Mouse (Mus musculus): ENCODE measurements around the gene Folr1. TPM values are rescaled to one million over a fixed set of nuclear protein-coding genes. Genes with fewer than 3 reads are reported as not detected.

Folr1 gene
- polyA plus RNA-seq, 1 experiment: not detected

GRCm38 (mm10) chr7:101830373-101830772 lies 40.2 kb downstream of the Folr1 start:
- Histone ChIP-seq H3K27me3 (ENCODE audit: control insufficient read depth) (no peaks in the 10 kb centered on the region; the same call in 1 of the 2 replicates), H3K9me3 (ENCODE audit: control insufficient read depth, low read length) (no peaks in the 10 kb centered on the region), H3K36me3 (ENCODE audit: control insufficient read depth) (peaks cover 48% of the 10 kb centered on the region), H3K4me3 (replicated peaks) (no peak overlapping the region), H3K4me1 (ENCODE audit: control insufficient read depth) (no peaks in the 10 kb centered on the region)
- TF ChIP-seq GATA1 (IDR thresholded peaks at IDR 0.05; ENCODE audit: low read length) (no peak), TAL1 (IDR thresholded peaks at IDR 0.05; ENCODE audit: low read length) (no peak)

- H3K27me3 ChIP-seq (ENCODE audit: control insufficient read depth): peaks cover 48% of the 10 kb centered on the region
Measured at GRCm38 (mm10) chr7:101823758-101824630, 46.6 kb downstream of the Folr1 start.

GRCm38 (mm10) chr7:101822836-101823757 lies 47.5 kb downstream of the Folr1 start:
- Histone ChIP-seq H3K4me1 (ENCODE audit: control insufficient read depth) (0 out of 2 replicates have a peak, but pooled peaks cover 3% of the 10 kb centered on the region), H3K27me3 (ENCODE audit: control insufficient read depth) (peaks cover 57% of the 10 kb centered on the region), H3K9me3 (ENCODE audit: control insufficient read depth, low read length) (peaks cover 3% of the 10 kb centered on the region; the same call in 1 of the 2 replicates), H3K36me3 (ENCODE audit: control insufficient read depth) (peaks cover 19% of the 10 kb centered on the region; the same call in 1 of the 2 replicates), H3K4me3 (replicated peaks) (no peak overlapping the region)
- no peak for TF ChIP-seq GATA1 (IDR thresholded peaks at IDR 0.05; ENCODE audit: low read length)
- no peak for TF ChIP-seq TAL1 (IDR thresholded peaks at IDR 0.05; ENCODE audit: low read length)

More at GRCm38 (mm10) chr7:101823758-101824630, 46.6 kb downstream of the Folr1 start:
- no peak for TF ChIP-seq TAL1 (IDR thresholded peaks at IDR 0.05; ENCODE audit: low read length)
- no peak for TF ChIP-seq GATA1 (IDR thresholded peaks at IDR 0.05; ENCODE audit: low read length)
- H3K9me3 ChIP-seq (ENCODE audit: control insufficient read depth, low read length): peaks cover 3% of the 10 kb centered on the region; the same call in 1 of the 2 replicates
- H3K4me1 ChIP-seq (ENCODE audit: control insufficient read depth): 0 out of 2 replicates have a peak, but pooled peaks cover 3% of the 10 kb centered on the region
- H3K36me3 ChIP-seq (ENCODE audit: control insufficient read depth): peaks cover 26% of the 10 kb centered on the region; the same call in 1 of the 2 replicates
- no peak overlapping the region for H3K4me3 ChIP-seq (replicated peaks)

GRCm38 (mm10) chr7:101821571-101822501 lies 48.8 kb downstream of the Folr1 start:
- Histone ChIP-seq H3K9me3 (ENCODE audit: control insufficient read depth, low read length) (peaks cover 3% of the 10 kb centered on the region; the same call in 1 of the 2 replicates), H3K36me3 (ENCODE audit: control insufficient read depth) (peaks cover 12% of the 10 kb centered on the region; the same call in 1 of the 2 replicates), H3K27me3 (ENCODE audit: control insufficient read depth) (peaks cover 70% of the 10 kb centered on the region), H3K4me1 (ENCODE audit: control insufficient read depth) (0 out of 2 replicates have a peak, but pooled peaks cover 3% of the 10 kb centered on the region), H3K4me3 (replicated peaks) (peak overlapping the region; percentile 26)
- TF ChIP-seq TAL1 (IDR thresholded peaks at IDR 0.05; ENCODE audit: low read length): no peak
- no peak for TF ChIP-seq GATA1 (IDR thresholded peaks at IDR 0.05; ENCODE audit: low read length)

- H3K9me3 ChIP-seq (ENCODE audit: control insufficient read depth, low read length): peaks cover 3% of the 10 kb centered on the region; the same call in 1 of the 2 replicates
- peaks cover 8% of the 10 kb centered on the region; the same call in 1 of the 2 replicates for H3K36me3 ChIP-seq (ENCODE audit: control insufficient read depth)
- H3K4me3 ChIP-seq (replicated peaks): no peak overlapping the region
- 0 out of 2 replicates have a peak, but pooled peaks cover 3% of the 10 kb centered on the region for H3K4me1 ChIP-seq (ENCODE audit: control insufficient read depth)
- H3K27me3 ChIP-seq (ENCODE audit: control insufficient read depth): peaks cover 79% of the 10 kb centered on the region
- TF ChIP-seq GATA1 (IDR thresholded peaks at IDR 0.05; ENCODE audit: low read length): no peak
- TF ChIP-seq TAL1 (IDR thresholded peaks at IDR 0.05; ENCODE audit: low read length): no peak
Measured at GRCm38 (mm10) chr7:101820295-101821030, 50.1 kb downstream of the Folr1 start.

DNA sequence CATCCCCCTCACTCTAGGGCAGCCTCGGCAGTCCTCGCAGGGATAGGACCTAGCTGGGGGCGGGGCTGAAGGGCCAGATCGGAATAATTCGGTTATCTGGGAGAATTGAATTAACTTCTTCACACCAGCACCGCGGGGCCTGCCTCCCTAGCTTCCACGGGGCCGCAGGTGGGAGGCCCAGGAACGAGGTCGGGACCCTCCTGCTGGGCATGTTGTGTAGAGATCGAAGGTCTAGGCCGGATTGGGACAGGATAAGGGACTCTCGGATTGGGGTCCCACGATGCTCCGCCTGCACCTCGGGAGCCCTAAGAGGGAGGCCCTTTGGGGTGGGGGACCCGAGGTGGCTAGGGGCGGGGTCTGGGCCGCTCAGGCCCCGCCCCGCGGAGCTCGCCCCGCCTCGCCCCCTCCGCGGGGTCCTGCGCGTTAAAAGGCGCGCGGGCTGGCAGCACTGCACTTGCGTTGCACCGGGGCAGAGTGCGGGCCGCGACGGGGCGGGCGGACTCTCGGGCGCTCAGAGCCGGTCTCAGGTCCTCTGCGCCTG lies 52.7 kb downstream of the Folr1 start, which contains the start of gene Phox2a:
Gene Phox2a (plus strand): TSS at position 453 of the 541 bp plus-strand sequence.
- TF ChIP-seq TAL1 (IDR thresholded peaks at IDR 0.05; ENCODE audit: low read length): no peak
- Histone ChIP-seq H3K9me3 (ENCODE audit: control insufficient read depth, low read length) (peaks cover 4% of the 10 kb centered on the region; the same call in 1 of the 2 replicates), H3K27me3 (ENCODE audit: control insufficient read depth) (peaks cover 73% of the 10 kb centered on the region), H3K4me1 (ENCODE audit: control insufficient read depth) (0 out of 2 replicates have a peak, but pooled peaks cover 3% of the 10 kb centered on the region), H3K36me3 (ENCODE audit: control insufficient read depth) (no peaks in the 10 kb centered on the region), H3K4me3 (replicated peaks) (no peak within 1 kb of the TSS)

Other genes starting within 250 kb of the Folr1 start
- gene Clpb, start 207.2 kb downstream of the Folr1 start, polyA plus RNA-seq (2012): 2.1 and 3.1 TPM in 2 replicates
- gene Phox2a, start 52.5 kb downstream of the Folr1 start, polyA plus RNA-seq (2012): not detected in 2 replicates
- gene Inppl1, start 32.6 kb downstream of the Folr1 start, polyA plus RNA-seq (2012): 0.50 and 1.3 TPM in 2 replicates
- not detected in 2 replicates for gene Folr2, start 13.6 kb downstream of the Folr1 start, polyA plus RNA-seq (2012)
- gene Anapc15, start 7.1 kb downstream of the Folr1 start, polyA plus RNA-seq (2012): 4.8 and 5.8 TPM in 2 replicates
- 10.4 and 12.4 TPM in 2 replicates for gene Lamtor1, start 35.1 kb upstream of the Folr1 start, polyA plus RNA-seq (2012)
- not detected in 2 replicates for gene Tomt, start 35.6 kb upstream of the Folr1 start, polyA plus RNA-seq (2012)
- not detected in 2 replicates for gene Lrrc51, start 63.1 kb upstream of the Folr1 start, polyA plus RNA-seq (2012)
- 19.8 and 24.7 TPM in 2 replicates for gene Numa1, start 63.3 kb upstream of the Folr1 start, polyA plus RNA-seq (2012)
- gene Il18bp, start 147.9 kb upstream of the Folr1 start, polyA plus RNA-seq (2012): 0.67 and 1.0 TPM in 2 replicates
- 0.12 and 0.34 TPM in 2 replicates for gene Rnf121, start 194.7 kb upstream of the Folr1 start, polyA plus RNA-seq (2012)
- 2.0 TPM in 2 replicates for gene Xndc1, start 194.7 kb upstream of the Folr1 start, polyA plus RNA-seq (2012)
- not detected in 2 replicates for gene Xntrpc, start 194.9 kb upstream of the Folr1 start, polyA plus RNA-seq (2012)
- gene Trpc2, start 212.3 kb upstream of the Folr1 start, polyA plus RNA-seq (2012): 0.15 and 0.37 TPM in 2 replicates
- gene Art1, start 231.0 kb upstream of the Folr1 start, polyA plus RNA-seq (2012): not detected in 2 replicates
- gene Art5, start 238.7 kb upstream of the Folr1 start, polyA plus RNA-seq (2012): not detected in 2 replicates
- 0.02 TPM in 1 of 2 replicates, not detected in the other for gene Chrna10, start 246.0 kb upstream of the Folr1 start, polyA plus RNA-seq (2012)